Mouse (Mus musculus) A20 (cell line): ENCODE data around the gene Abhd2.
A peak's percentile ranks its signal among the peaks of the same experiment; 100 is the strongest.

Source experiments
- DNase-seq: peaks from one replicate; pipeline ENCODE4 v3.0.0-alpha.2; 2011; ENCODE audit warnings: low read depth, low spot score

Gene Abhd2

DNA sequence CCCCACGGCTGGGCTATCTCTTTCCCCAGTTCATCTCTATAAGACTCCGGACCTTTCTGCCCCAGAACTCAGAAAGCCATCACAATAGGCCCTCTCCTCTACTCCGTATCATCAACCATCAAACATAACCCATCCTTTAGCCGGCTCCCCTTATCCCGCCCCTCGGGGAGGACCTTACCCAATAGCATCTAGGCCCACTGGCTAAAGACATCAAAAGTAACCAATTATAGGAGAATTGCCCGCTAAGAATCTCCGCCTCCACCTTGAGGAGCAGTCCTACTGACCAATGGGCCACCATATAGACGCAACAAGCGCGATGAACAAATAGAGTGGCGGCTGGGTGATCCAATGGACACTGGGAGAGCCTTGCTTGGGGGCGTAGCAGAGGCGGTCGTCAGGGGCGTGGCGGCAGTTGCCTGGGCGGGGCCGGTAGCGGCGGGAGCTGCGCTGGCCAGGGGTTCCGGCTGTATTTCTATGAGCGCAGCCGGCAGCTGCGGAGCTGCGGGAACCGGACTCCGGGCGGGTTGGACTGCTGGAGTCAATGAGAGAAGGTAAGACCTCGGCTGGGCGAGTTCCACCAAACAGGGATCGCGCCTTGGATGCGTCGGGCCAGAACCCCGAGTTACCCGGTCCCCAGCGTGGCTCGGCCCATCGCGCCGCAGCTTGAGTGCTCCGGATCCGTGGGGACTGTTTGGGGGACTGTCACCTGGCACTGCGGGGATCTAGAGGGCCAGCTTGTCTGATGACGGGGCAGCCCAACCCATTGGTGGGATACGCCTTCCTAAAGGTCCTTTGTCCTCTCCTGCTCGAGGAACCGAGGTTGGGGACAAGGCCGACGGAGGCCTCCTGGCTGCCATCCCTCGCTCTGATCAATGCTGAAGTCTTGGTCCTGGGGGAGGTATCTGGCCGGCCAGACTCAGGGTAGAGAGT lies at the start of gene Abhd2:
TSS of gene Abhd2 (plus strand) at position 411 of the 930 bp plus-strand sequence.
- DNase-seq, result peak; percentile 99

GRCm38 (mm10) chr7:79225477-79225876 lies 47.5 kb upstream of the Abhd2 start:
- no peak for DNase-seq

DNA sequence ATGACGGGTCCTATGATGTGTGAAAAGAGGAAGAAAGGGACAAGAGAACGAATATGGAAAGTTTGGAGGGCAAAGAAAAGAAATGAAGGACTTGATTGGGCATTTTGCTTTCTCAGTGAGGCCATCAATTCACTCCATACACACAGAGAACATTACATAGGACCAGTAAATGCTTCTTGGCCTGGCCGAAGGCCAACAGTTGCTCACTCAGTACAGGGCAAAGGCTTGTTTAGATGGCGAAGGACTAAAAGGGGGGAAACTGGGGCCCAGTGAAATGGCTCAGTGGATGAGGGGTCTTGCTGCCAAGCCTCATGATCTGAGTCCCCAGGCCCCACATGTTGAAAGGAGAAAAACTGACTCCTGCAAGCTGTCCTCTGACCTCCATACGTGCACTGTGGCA lies 46.8 kb upstream of the Abhd2 start:
- no peak for DNase-seq

GRCm38 (mm10) chr7:79226834-79227486 lies 46.0 kb upstream of the Abhd2 start:
- DNase-seq, result no peak

DNA sequence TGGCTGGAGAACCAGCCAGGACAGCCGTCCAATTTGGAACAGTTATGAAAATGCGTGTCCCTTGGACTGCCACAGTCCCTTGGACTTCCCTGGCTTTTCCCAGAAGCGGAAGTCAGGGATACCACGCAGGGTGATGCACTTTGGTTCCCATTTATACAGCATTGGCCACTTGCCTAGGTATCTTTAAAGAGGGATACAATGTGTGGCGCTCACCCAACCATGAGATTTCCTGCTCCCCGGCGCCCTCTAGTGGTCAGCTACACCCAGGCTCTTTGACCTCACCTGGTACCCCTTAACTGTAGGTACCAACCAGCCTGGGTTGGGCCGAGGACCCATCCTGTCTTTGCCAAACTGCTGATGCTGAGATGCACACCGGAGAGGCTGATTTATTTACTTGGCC lies 44.5 kb upstream of the Abhd2 start:
- peak; percentile 72 for DNase-seq

DNA sequence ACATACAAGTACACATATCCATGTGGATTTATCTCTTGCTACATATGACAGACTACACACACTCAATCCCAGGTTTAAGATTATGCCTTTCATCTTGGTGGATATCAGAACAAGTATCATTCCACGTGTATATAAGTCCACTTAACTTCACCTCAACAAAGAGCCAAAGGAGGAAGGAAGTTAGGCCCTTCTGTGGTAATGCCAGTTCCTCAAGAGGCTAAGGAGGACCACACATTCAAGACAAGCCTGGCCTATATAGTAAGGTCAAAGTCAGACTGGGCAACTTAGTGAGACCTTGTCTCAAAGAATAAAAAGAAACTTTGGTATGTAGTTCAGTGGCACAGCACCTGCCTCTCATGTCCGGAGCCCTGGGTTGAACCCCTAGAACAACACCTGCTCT lies 41.4 kb upstream of the Abhd2 start:
- no peak for DNase-seq

DNA sequence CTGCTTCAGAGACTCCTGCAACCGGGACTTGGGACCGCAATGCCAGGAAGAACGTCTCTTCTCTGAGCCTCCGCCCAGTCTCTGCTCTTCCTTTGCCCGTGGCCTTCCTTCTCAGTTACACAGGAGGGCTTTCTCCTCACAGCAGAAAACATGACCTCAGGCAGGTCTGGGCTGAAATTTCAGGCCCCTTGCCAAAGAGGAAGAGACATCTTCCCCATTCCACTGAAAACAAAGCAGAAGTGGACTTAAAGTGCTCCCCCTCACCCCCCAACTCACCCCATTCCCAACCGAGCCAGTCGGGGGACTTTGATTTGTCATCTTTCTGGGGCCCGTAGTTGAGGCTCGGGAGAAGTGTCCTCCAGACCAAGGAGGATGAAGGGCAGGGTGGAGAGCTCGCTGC lies 41.0 kb upstream of the Abhd2 start:
- DNase-seq, result no peak

- DNase-seq, result peak; percentile 43
Measured at GRCm38 (mm10) chr7:79238741-79239140, 34.3 kb upstream of the Abhd2 start.

DNA sequence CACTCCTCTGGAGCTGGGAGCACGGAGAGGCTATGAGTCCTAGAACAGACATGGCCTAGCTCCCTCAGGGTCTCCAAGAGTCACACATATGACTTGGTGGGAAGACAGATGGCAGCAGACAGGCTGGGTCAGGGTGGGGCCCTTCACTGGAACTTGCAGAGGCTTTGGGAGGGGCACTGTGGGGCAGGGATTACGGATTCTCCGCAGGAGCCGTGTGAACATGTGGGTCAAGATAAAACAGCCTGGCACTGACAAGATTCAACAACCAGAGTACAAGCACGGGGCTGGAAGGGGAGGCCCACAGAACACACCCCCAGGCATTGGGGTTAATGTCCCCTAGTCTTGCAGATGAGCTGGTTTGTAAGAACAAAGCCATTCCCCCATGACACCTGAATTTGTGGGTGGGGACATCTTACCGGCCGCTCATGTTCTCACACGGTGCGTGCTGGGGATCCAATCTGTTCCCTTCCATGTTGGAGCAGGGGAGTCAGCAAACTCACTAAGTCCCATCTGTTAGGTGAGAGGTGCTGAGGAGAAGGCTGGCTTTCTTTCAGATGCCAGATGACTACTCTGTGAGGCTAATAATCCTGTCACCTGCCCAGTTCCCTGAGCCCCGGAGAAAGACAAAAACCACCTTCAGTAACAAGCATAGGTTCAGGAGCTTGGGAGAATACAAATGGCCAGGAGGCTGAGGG lies 30.9 kb upstream of the Abhd2 start:
- DNase-seq, result no peak

DNA sequence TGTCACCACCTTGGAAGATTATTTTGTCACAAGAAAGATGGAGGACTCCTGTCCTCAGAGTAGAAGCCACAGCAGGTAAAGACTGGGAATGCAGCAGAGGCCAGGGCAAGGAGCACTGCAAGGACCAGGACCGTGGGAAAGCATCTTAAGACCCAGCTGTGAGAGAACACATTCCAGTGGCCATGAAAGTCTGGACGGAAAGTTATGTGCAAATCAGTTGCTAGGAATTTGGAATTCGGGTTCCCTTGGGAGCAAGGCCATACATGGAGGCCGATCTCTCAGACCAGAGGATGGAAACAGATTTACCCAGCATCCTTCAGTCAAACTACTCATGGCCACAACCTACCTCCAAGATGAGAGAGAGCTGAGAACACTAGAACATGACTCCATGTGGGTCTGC lies 29.8 kb upstream of the Abhd2 start:
- no peak for DNase-seq

GRCm38 (mm10) chr7:79246039-79246670 lies 26.8 kb upstream of the Abhd2 start:
- DNase-seq, result peak; percentile 83

GRCm38 (mm10) chr7:79247408-79247807 lies 25.6 kb upstream of the Abhd2 start:
- no peak for DNase-seq

DNA sequence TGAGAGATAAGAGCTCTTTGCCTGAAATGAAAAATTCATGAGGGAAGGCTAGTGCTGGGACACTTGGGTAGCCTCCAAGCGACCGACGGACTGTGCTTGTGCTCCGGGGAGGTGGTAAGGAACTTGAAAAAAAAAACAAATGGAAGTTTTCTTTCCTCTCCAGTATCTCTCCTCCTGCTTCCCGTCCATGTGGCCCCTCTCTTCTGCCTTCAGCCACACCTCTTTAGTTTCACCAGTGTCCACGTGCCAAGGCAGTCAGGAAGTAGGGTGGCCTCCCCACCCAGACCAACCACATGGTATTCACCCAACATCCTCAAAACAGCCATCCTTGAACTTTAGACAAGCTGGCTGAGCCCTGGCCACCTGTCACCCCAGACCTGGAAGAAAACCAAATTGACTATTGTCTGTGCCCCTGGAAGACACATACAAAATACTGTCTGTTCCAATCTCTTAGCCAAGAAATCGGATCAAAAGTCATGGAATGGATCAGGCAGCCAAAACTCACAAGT lies 25.1 kb upstream of the Abhd2 start:
- no peak for DNase-seq

DNA sequence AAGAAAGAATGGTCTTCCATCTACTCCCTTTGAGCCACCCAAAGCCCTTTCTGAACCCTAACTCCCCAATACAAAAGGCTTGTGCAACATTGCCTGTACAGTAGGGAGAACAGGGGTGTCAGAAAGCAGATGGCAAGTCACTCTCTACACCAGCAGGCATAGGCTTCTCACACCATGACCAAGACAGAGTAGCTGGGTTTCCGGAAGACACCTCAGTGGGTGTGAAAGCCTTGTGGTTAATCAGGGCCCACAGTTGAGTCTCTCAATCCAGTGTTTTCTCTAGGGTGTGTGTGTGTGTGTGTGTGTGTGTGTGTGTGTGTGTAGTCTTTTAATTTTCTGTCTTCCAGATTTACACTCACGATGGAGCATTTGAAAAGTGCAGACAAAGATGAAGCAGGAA lies 23.4 kb upstream of the Abhd2 start:
- DNase-seq, result no peak

DNA sequence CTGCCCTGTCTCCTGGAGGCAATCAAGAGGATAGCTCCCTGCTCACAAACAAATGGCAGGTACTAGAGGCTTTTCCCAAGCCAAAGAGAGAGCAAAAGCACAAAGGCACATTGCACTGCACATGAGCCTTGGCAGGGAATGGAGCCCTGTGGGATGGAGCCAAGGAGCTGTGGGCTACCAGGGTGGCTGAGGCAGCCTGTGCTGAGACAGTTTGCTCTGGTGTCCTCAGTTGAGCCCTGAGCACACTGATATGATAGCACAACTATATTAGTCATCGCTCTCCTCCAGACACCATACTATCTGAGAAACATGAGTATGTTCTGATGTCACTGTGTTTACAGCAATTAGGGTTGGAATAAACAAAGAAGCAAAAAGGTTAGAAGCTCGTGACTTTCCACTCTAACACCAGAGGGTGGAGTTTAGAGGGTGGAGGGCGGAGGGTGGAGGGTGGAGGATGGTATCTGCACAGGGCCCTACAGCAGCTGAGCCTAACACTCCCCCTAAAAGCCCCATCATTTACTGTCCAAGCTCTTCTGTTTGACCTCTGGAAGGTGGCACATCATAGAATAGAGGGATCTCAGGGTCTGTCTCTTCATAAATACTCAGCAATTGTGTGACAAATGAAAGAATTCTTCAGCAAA lies 18.6 kb upstream of the Abhd2 start:
- DNase-seq, result no peak

- no peak for DNase-seq
Measured at GRCm38 (mm10) chr7:79255350-79255749, 17.6 kb upstream of the Abhd2 start.

- DNase-seq, result no peak
Measured at GRCm38 (mm10) chr7:79255752-79256151, 17.2 kb upstream of the Abhd2 start.

- no peak for DNase-seq
Measured at GRCm38 (mm10) chr7:79256716-79257115, 16.3 kb upstream of the Abhd2 start.

DNA sequence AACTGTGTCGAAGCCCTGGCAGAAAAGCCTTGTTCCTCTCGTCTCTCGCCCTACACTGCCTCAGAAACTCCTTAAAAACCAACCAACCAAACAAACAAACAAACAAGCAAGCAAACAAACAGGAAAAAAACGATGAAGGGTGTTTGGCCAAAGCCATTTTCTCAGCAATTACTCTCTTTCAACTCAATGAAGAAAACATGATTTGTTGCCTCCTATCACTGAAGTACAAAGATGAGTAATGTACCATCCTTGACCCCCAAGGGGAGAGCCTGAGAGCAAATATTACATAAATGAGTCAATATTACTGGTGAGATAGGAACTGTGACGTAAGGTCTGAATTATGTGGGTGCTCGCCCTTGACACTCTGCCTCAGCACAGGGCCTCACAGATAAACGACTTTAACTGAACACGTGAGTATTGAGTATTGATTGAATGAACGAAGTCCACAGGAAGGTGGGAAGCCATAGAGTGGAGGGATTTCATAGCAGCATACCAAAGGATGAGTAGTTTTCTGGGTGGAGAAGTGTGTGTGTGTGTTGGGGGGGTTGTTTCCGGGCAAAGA lies 13.9 kb upstream of the Abhd2 start:
- DNase-seq, result no peak

- DNase-seq, result no peak
Measured at GRCm38 (mm10) chr7:79262478-79262877, 10.5 kb upstream of the Abhd2 start.

DNA sequence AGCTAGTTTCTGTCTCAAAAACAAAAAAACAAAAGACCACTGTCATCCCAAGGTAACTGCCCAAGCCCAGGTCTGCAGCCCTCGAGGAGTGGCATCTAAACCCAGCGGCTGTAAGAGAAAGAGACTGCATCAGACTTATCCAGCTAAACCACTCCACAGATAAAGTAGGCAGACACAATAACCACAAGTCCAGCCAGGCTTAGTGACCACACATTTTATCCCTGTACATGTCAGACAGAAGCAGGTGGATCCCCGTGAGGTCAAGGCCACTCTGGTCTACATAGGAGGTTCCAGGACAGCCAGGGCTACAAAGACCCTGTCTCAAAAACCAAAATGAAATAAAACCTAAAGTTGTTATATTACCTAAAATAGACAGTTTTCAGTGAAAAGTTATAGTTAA lies 9.2 kb upstream of the Abhd2 start:
- DNase-seq, result no peak
